Mouse (Mus musculus) kidney, embryonic 14.5 days (tissue): ENCODE measurements around the gene Plxna2. TPM values are rescaled to one million over a fixed set of nuclear protein-coding genes. Genes with fewer than 3 reads are reported as not detected.

ENCODE experiments used
- ATAC-seq: fragments of 200-750 bp; cut with Nextera tagmentation; 2 replicates; pipeline ENCODE4 v1.8.0; 2017; ENCODE audit warnings: moderate number of reproducible peaks, mild to moderate bottlenecking, moderate TSS enrichment, moderate library complexity; ENCODE audit not compliant: low FRiP score, low TSS enrichment
- H3K27ac ChIP-seq: fragments of 300-500 bp; sonication (generic); 2 replicates; pipeline ENCODE4 v1.5.1; 2014; ENCODE audit warnings: low read depth, mild to moderate bottlenecking, low read length, moderate library complexity, mixed read lengths
- H3K27me3 ChIP-seq: fragments of 300-500 bp; sonication (generic); 2 replicates; pipeline ENCODE4 v1.6.1; 2014; ENCODE audit warnings: mild to moderate bottlenecking, low read length; ENCODE audit not compliant: control insufficient read depth, insufficient read depth
- H3K36me3 ChIP-seq: fragments of 300-500 bp; sonication (generic); 2 replicates; pipeline ENCODE4 v1.6.1; 2014; ENCODE audit warnings: low read length, mixed read lengths; ENCODE audit not compliant: control insufficient read depth, insufficient read depth
- H3K4me1 ChIP-seq: fragments of 300-500 bp; sonication (generic); 2 replicates; pipeline ENCODE4 v1.6.1; 2014; ENCODE audit warnings: low read length, mixed read lengths; ENCODE audit not compliant: control insufficient read depth, insufficient read depth
- H3K4me2 ChIP-seq: fragments of 300-500 bp; sonication (generic); replicated peaks from 2 replicates; pipeline ENCODE4 v1.6.1; 2014; ENCODE audit warnings: low read depth, mild to moderate bottlenecking, low read length
- H3K4me3 ChIP-seq: fragments of 300-500 bp; sonication (generic); 2 replicates; pipeline ENCODE4 v1.5.1; 2014; ENCODE audit warnings: mild to moderate bottlenecking, low read length
- H3K9ac ChIP-seq: fragments of 300-500 bp; sonication (generic); 2 replicates; pipeline ENCODE4 v1.6.1; 2014; ENCODE audit warnings: low read depth, mild to moderate bottlenecking, low read length, moderate library complexity
- H3K9me3 ChIP-seq: fragments of 300-500 bp; sonication (generic); 2 replicates; pipeline ENCODE4 v1.6.1; 2016; ENCODE audit warnings: low read length; ENCODE audit not compliant: control insufficient read depth
- WGBS: fragments of 180-500 bp; shearing (Covaris S2); extraction: QIAGEN DNeasy Blood & Tissue Kit; methylation state at CpG from one replicate; pipeline ENCODE4 v1.1.7; 2014; 5-methylcytosine and 5-hydroxymethylcytosine counted together
- polyA plus RNA-seq: library from polyadenylated mRNA; unstranded; fragments of >200 nt; fragmentation: Nextera tagmentation; extraction: Ambion mirVana; gene quantifications from 2 replicates; pipeline ENCODE4 v1.2.1, GENCODE M21; 2014

The Plxna2 gene
- polyA plus RNA-seq, 1 experiment from 2014 or later: 7.4 TPM

GRCm38 (mm10) chr1:194816913-194817312 lies 198.9 kb downstream of the Plxna2 start:
- Histone ChIP-seq H3K4me3 (no peak overlapping the region), H3K36me3 (0 out of 2 replicates have a peak, but pooled peaks cover 7% of the 10 kb centered on the region), H3K9me3 (no peaks in the 10 kb centered on the region), H3K4me2 (no peak overlapping the region), H3K4me1 (0 out of 2 replicates have a peak, but pooled peaks cover 3% of the 10 kb centered on the region), H3K27me3 (no peaks in the 10 kb centered on the region), H3K9ac (no peak overlapping the region), H3K27ac (no peak overlapping the region)
- WGBS: 29% methylated on average over 2 of the region's 2 CpGs
- ATAC-seq: peak; percentile 95

DNA sequence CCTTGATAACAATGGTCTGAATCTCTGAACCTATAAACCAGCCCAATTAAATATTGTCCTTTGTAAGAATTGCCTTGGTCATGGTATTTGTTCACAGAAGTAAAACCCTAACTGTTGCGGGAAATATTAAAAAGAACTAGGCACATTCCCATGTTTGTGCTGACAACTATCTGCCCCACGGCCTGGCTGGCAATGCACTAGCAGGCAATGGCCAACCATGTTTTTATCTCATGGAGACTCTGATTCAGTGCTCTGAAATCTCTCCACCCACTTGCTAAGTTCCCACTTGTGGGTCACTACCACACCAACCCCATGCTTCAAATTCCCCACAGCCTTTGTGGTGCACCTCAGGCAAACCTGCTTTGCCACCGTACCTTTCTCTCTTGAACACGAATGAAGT lies 202.9 kb downstream of the Plxna2 start:
- Histone ChIP-seq H3K27me3 (no peaks in the 10 kb centered on the region), H3K36me3 (no peaks in the 10 kb centered on the region), H3K4me1 (0 out of 2 replicates have a peak, but pooled peaks cover 3% of the 10 kb centered on the region), H3K9me3 (no peaks in the 10 kb centered on the region), H3K4me3 (no peak overlapping the region), H3K9ac (no peak overlapping the region), H3K4me2 (no peak overlapping the region), H3K27ac (no peak overlapping the region)
- no peak for ATAC-seq
- WGBS: 82% methylated on average over 4 of the region's 4 CpGs

- ATAC-seq: no peak
- 72% methylated on average over 1 of the region's 1 CpGs for WGBS
Measured at GRCm38 (mm10) chr1:194821721-194822120, 203.7 kb downstream of the Plxna2 start.

GRCm38 (mm10) chr1:194828316-194828715 lies 210.3 kb downstream of the Plxna2 start:
- ATAC-seq: no peak
- H3K9ac ChIP-seq: no peak overlapping the region
- H3K36me3 ChIP-seq: no peaks in the 10 kb centered on the region
- no peaks in the 10 kb centered on the region for H3K27me3 ChIP-seq
- no peak overlapping the region for H3K4me2 ChIP-seq
- no peaks in the 10 kb centered on the region for H3K9me3 ChIP-seq
- H3K4me3 ChIP-seq: no peak overlapping the region
- H3K4me1 ChIP-seq: no peaks in the 10 kb centered on the region
- no peak overlapping the region for H3K27ac ChIP-seq

More at GRCm38 (mm10) chr1:194821721-194822120, 203.7 kb downstream of the Plxna2 start:
- Histone ChIP-seq H3K4me2 (no peak overlapping the region), H3K9me3 (no peaks in the 10 kb centered on the region), H3K27me3 (no peaks in the 10 kb centered on the region), H3K4me1 (0 out of 2 replicates have a peak, but pooled peaks cover 3% of the 10 kb centered on the region), H3K36me3 (no peaks in the 10 kb centered on the region), H3K9ac (no peak overlapping the region), H3K4me3 (no peak overlapping the region), H3K27ac (no peak overlapping the region)

DNA sequence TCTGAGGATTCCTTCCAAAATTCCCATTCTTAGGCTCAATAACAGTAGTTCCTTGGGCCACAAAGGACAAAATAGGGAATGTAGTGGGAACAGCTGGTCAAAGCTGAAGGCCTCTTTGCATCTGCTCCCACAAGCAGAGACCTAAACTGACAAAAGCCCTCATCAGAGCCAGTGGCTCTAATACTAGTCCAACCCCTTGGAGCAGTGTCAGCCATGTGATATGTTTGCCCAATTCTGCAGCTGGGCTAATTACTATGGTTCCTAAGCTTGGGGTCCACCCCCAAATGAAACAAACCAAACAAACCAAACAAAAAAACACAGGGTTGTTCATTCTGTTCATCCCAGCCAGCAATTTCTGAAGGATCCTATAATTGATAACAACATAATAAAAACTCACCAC lies 217.2 kb downstream of the Plxna2 start:
- Histone ChIP-seq H3K4me3 (no peak overlapping the region), H3K4me1 (no peaks in the 10 kb centered on the region), H3K9me3 (no peaks in the 10 kb centered on the region), H3K4me2 (no peak overlapping the region), H3K27ac (no peak overlapping the region), H3K36me3 (no peaks in the 10 kb centered on the region), H3K27me3 (no peaks in the 10 kb centered on the region), H3K9ac (no peak overlapping the region)
- no peak for ATAC-seq

DNA sequence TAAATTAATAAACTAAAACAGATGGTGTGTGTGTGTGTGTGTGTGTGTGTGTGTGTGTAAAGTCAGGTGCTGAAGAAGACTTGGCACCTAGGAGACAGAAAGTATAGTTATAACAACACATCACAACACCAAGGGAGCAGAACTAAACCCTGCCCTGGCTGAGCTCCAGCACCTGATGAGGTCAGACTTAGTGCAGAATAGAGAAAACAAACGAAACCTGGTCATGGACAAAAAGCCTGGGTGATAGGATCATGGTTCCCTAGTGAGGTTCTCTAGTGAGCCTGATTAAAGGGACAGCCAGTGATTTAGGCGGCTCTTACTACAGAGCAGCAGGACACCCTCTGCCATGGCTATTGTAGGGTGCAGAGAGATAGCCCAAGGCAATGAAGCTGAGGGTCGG lies 218.2 kb downstream of the Plxna2 start:
- H3K4me3 ChIP-seq: no peak overlapping the region
- no peaks in the 10 kb centered on the region for H3K9me3 ChIP-seq
- 76% methylated on average over 3 of the region's 3 CpGs for WGBS
- no peak for ATAC-seq
- H3K27me3 ChIP-seq: no peaks in the 10 kb centered on the region
- no peak overlapping the region for H3K27ac ChIP-seq
- H3K36me3 ChIP-seq: no peaks in the 10 kb centered on the region
- no peaks in the 10 kb centered on the region for H3K4me1 ChIP-seq
- H3K9ac ChIP-seq: no peak overlapping the region
- H3K4me2 ChIP-seq: no peak overlapping the region

DNA sequence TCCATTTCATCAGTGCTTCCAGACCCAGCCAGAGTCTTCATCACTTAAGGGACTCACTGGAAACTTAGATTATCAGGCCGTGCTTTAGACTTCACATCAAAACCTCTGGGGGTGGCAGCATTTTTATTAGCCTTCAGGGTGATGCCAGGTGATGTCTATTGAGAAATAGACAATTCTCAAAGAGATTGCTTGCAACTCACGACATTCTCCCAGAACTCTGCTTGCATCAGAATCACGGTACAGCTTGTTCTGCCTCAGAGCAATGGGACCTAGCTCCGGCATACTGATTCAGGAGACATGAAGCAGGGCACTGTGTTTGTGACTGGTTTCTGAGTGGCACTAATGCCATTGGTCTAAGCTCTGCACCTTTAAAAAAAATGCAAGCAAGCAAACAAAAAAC lies 218.7 kb downstream of the Plxna2 start:
- Histone ChIP-seq H3K9ac (no peak overlapping the region), H3K4me1 (no peaks in the 10 kb centered on the region), H3K4me2 (no peak overlapping the region), H3K27me3 (no peaks in the 10 kb centered on the region), H3K9me3 (no peaks in the 10 kb centered on the region), H3K4me3 (no peak overlapping the region), H3K27ac (no peak overlapping the region), H3K36me3 (no peaks in the 10 kb centered on the region)
- WGBS: 76% methylated on average over 4 of the region's 4 CpGs
- ATAC-seq: no peak

- Histone ChIP-seq H3K27ac (no peak overlapping the region), H3K9me3 (no peaks in the 10 kb centered on the region), H3K9ac (no peak overlapping the region), H3K27me3 (no peaks in the 10 kb centered on the region), H3K36me3 (no peaks in the 10 kb centered on the region), H3K4me3 (no peak overlapping the region), H3K4me2 (no peak overlapping the region), H3K4me1 (no peaks in the 10 kb centered on the region)
- no peak for ATAC-seq
- 46% methylated on average over 1 of the region's 1 CpGs for WGBS
Measured at GRCm38 (mm10) chr1:194839230-194839910, 221.4 kb downstream of the Plxna2 start.

GRCm38 (mm10) chr1:194843020-194843419 lies 225.0 kb downstream of the Plxna2 start:
- H3K4me2 ChIP-seq: no peak overlapping the region
- H3K27ac ChIP-seq: no peak overlapping the region
- no peaks in the 10 kb centered on the region for H3K36me3 ChIP-seq
- H3K27me3 ChIP-seq: no peaks in the 10 kb centered on the region
- H3K9ac ChIP-seq: no peak overlapping the region
- no peak for ATAC-seq
- no peaks in the 10 kb centered on the region for H3K4me1 ChIP-seq
- 85% methylated on average over 2 of the region's 2 CpGs for WGBS
- no peak overlapping the region for H3K4me3 ChIP-seq
- H3K9me3 ChIP-seq: no peaks in the 10 kb centered on the region
